Mouse (Mus musculus) lung, postnatal 0 days (tissue): ENCODE data around the gene Cog2. TPM values are rescaled to one million over a fixed set of nuclear protein-coding genes. Genes with fewer than 3 reads are reported as not detected.

Experiments
- ATAC-seq: fragments of 200-750 bp; cut with Nextera tagmentation; 2 replicates; pipeline ENCODE4 v1.8.0; 2017; ENCODE audit warnings: moderate library complexity
- DNase-seq: peaks from one replicate; pipeline ENCODE4 v3.0.0-alpha.2; 2016; ENCODE audit warnings: low spot score
- H3K27ac ChIP-seq: fragments of 300-500 bp; sonication (generic); 2 replicates; pipeline ENCODE4 v1.5.1; 2014; ENCODE audit warnings: antibody characterized with exemption, mild to moderate bottlenecking, low read length, mixed read lengths
- H3K27me3 ChIP-seq: fragments of 300-500 bp; sonication (generic); replicated peaks from 2 replicates; pipeline ENCODE4 v1.6.1; 2014; ENCODE audit warnings: low read length, mixed read lengths; ENCODE audit not compliant: insufficient read depth
- H3K36me3 ChIP-seq: fragments of 300-500 bp; sonication (generic); 2 replicates; pipeline ENCODE4 v1.6.1; 2014; ENCODE audit warnings: low read length, mixed read lengths; ENCODE audit not compliant: insufficient read depth
- H3K4me1 ChIP-seq: fragments of 300-500 bp; sonication (generic); 2 replicates; pipeline ENCODE4 v1.6.1; 2014; ENCODE audit warnings: antibody characterized with exemption, low read depth, low read length, mixed read lengths; ENCODE audit not compliant: insufficient read depth
- H3K4me2 ChIP-seq: fragments of 300-500 bp; sonication (generic); replicated peaks from 2 replicates; pipeline ENCODE4 v1.6.1; 2014; ENCODE audit warnings: low read depth, mild to moderate bottlenecking, low read length, moderate library complexity, mixed read lengths
- H3K4me3 ChIP-seq: fragments of 300-500 bp; sonication (generic); 2 replicates; pipeline ENCODE4 v1.5.1; 2014; ENCODE audit warnings: low read depth, low read length
- H3K9ac ChIP-seq: fragments of 300-500 bp; sonication (generic); replicated peaks from 2 replicates; pipeline ENCODE4 v1.6.1; 2014; ENCODE audit warnings: low read depth, mild to moderate bottlenecking
- H3K9me3 ChIP-seq: fragments of 300-500 bp; sonication (generic); 2 replicates; pipeline ENCODE4 v1.6.1; 2016; ENCODE audit warnings: low read length, mixed read lengths
- CTCF ChIP-seq: IDR thresholded peaks from 2 replicates; pipeline ENCODE4 v1.5.1; 2016; ENCODE audit warnings: antibody characterized with exemption, mild to moderate bottlenecking
- EP300 ChIP-seq: IDR thresholded peaks from 2 replicates; pipeline ENCODE4 v1.6.1; 2016; ENCODE audit warnings: antibody characterized with exemption, mild to moderate bottlenecking, control low read depth
- WGBS: fragments of 180-500 bp; shearing (Covaris S2); extraction: QIAGEN DNeasy Blood & Tissue Kit; methylation state at CpG from one replicate; pipeline ENCODE4 v1.1.7; 2014; 5-methylcytosine and 5-hydroxymethylcytosine counted together
- polyA plus RNA-seq: library from polyadenylated mRNA; unstranded; fragments of >200 nt; fragmentation: Nextera tagmentation; extraction: Ambion mirVana; gene quantifications from 2 replicates; pipeline ENCODE4 v1.2.1, GENCODE M21; 2015

The Cog2 gene
- polyA plus RNA-seq, 1 experiment from 2014 or later: 24.5 TPM

GRCm38 (mm10) chr8:124521946-124522345 lies 1.4 kb downstream of the Cog2 start:
- DNase-seq: no peak
- no peak for ATAC-seq

GRCm38 (mm10) chr8:124526261-124526660 lies 5.7 kb downstream of the Cog2 start:
- Histone ChIP-seq H3K4me1 (peaks cover 5% of the 10 kb centered on the region; the same call in 1 of the 2 replicates), H3K4me3 (no peak overlapping the region), H3K9ac (no peak overlapping the region), H3K36me3 (peaks cover 23% of the 10 kb centered on the region), H3K9me3 (no peaks in the 10 kb centered on the region), H3K27me3 (no peaks in the 10 kb centered on the region), H3K27ac (no peak overlapping the region), H3K4me2 (no peak overlapping the region)
- no peak for TF ChIP-seq CTCF
- TF ChIP-seq EP300: no peak
- ATAC-seq: no peak
- no peak for DNase-seq
- WGBS: 92% methylated on average over 11 of the region's 11 CpGs

More at GRCm38 (mm10) chr8:124521946-124522345, 1.4 kb downstream of the Cog2 start:
- no peak for TF ChIP-seq CTCF
- no peak for TF ChIP-seq EP300
- Histone ChIP-seq H3K9ac (no peak overlapping the region), H3K36me3 (peaks cover 12% of the 10 kb centered on the region), H3K4me2 (peak overlapping the region; percentile 19), H3K27ac (no peak overlapping the region), H3K4me1 (peaks cover 5% of the 10 kb centered on the region; the same call in 1 of the 2 replicates), H3K4me3 (no peak overlapping the region), H3K9me3 (no peaks in the 10 kb centered on the region), H3K27me3 (no peaks in the 10 kb centered on the region)
- WGBS: 94% methylated on average over 6 of the region's 6 CpGs

- Histone ChIP-seq H3K9me3 (no peaks in the 10 kb centered on the region), H3K4me3 (no peak overlapping the region), H3K36me3 (peaks cover 41% of the 10 kb centered on the region), H3K4me1 (no peaks in the 10 kb centered on the region), H3K27me3 (no peaks in the 10 kb centered on the region), H3K9ac (no peak overlapping the region), H3K27ac (no peak overlapping the region), H3K4me2 (no peak overlapping the region)
- no peak for ATAC-seq
- no peak for DNase-seq
- TF ChIP-seq EP300: no peak
- TF ChIP-seq CTCF: no peak
- WGBS: 84% methylated on average over 14 of the region's 14 CpGs
Measured at GRCm38 (mm10) chr8:124530076-124530475, 9.5 kb downstream of the Cog2 start.

GRCm38 (mm10) chr8:124530556-124530955 lies 10.0 kb downstream of the Cog2 start:
- ATAC-seq (no peak), DNase-seq (no peak)
- Histone ChIP-seq H3K27ac (no peak overlapping the region), H3K36me3 (peaks cover 37% of the 10 kb centered on the region), H3K27me3 (no peaks in the 10 kb centered on the region), H3K9me3 (no peaks in the 10 kb centered on the region), H3K4me3 (no peak overlapping the region), H3K4me1 (no peaks in the 10 kb centered on the region), H3K9ac (no peak overlapping the region), H3K4me2 (no peak overlapping the region)
- 81% methylated on average over 7 of the region's 7 CpGs for WGBS
- no peak for TF ChIP-seq EP300
- TF ChIP-seq CTCF: no peak

- no peak overlapping the region for H3K9ac ChIP-seq
- no peak overlapping the region for H3K4me2 ChIP-seq
- H3K27ac ChIP-seq: no peak overlapping the region
- ATAC-seq: no peak
- no peak overlapping the region for H3K4me3 ChIP-seq
- no peaks in the 10 kb centered on the region for H3K4me1 ChIP-seq
- no peak for DNase-seq
- no peaks in the 10 kb centered on the region for H3K27me3 ChIP-seq
- TF ChIP-seq CTCF: no peak
- H3K9me3 ChIP-seq: no peaks in the 10 kb centered on the region
- WGBS: 87% methylated on average over 4 of the region's 4 CpGs
- peaks cover 33% of the 10 kb centered on the region for H3K36me3 ChIP-seq
Measured at GRCm38 (mm10) chr8:124530996-124531395, 10.4 kb downstream of the Cog2 start.

DNA sequence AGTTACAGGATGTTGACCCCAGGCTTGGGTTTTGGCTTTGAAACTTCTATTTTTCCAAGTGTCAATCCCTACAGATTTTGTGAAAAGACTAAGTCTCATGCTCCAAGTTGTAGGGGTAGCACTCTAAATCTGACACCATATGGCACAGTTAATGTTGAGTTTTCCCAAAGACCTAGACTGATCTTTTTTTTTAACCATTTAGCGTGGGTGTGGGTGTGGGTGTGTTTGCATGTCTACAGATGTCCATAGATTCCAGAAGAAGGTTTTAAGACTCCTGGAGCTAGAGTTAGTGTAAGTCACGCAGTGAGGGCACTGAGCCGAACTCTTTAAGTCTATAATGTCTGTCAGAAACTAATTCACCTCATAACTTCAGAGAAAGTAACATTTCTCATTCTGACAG lies 12.1 kb downstream of the Cog2 start:
- no peak for ATAC-seq
- Histone ChIP-seq H3K27ac (no peak overlapping the region), H3K4me3 (no peak overlapping the region), H3K4me2 (no peak overlapping the region), H3K9me3 (no peaks in the 10 kb centered on the region), H3K9ac (no peak overlapping the region), H3K27me3 (no peaks in the 10 kb centered on the region), H3K36me3 (peaks cover 27% of the 10 kb centered on the region), H3K4me1 (no peaks in the 10 kb centered on the region)
- no peak for DNase-seq
- TF ChIP-seq CTCF: no peak
- TF ChIP-seq EP300: no peak
- WGBS: 95% methylated on average over 3 of the region's 3 CpGs

DNA sequence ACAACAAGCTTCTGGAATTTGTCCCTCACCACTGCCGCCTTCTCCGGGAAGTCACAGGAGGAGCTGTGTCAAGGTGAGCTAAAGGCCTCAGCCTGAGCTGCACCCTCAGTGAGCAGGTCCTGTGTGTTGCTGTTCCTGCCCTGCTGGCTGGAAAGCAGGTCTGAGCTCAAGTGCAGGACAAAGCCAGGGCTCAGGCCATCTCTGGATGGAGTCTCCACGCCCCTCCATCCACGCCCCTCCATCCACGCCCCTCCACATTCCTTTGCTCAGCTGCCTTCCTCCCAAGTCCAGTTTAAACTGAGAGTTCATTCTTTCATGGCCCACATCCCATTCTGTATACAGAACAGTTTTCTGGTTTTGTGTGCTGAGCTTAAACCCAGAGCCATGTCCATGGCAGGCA lies 14.9 kb downstream of the Cog2 start:
- H3K4me1 ChIP-seq: no peaks in the 10 kb centered on the region

More for the DNA sequence above, 14.9 kb downstream of the Cog2 start:
- no peak for TF ChIP-seq CTCF
- TF ChIP-seq EP300: no peak
- no peaks in the 10 kb centered on the region for H3K9me3 ChIP-seq
- no peak overlapping the region for H3K9ac ChIP-seq
- H3K27ac ChIP-seq: no peak overlapping the region
- 69% methylated on average over 5 of the region's 5 CpGs for WGBS
- H3K4me3 ChIP-seq: no peak overlapping the region
- DNase-seq (no peak), ATAC-seq (no peak)
- H3K4me2 ChIP-seq: no peak overlapping the region
- peaks cover 43% of the 10 kb centered on the region for H3K36me3 ChIP-seq
- no peaks in the 10 kb centered on the region for H3K27me3 ChIP-seq
